Mouse (Mus musculus) forebrain, embryonic 14.5 days (tissue): ENCODE measurements around the gene Mmd2. TPM values are rescaled to one million over a fixed set of nuclear protein-coding genes. Genes with fewer than 3 reads are reported as not detected.
A peak's percentile ranks its signal among the peaks of the same experiment; 100 is the strongest.

Experiments used
- ATAC-seq: fragments of 200-750 bp; cut with Nextera tagmentation; 2 replicates; pipeline ENCODE4 v1.8.0; 2017; ENCODE audit warnings: mild to moderate bottlenecking, moderate library complexity
- DNase-seq: peaks from one replicate; pipeline ENCODE4 v3.0.0-alpha.2; 2015; ENCODE audit warnings: low spot score
- H3K27ac ChIP-seq: fragments of 300-500 bp; sonication (generic); 2 replicates; pipeline ENCODE4 v1.5.1; 2014; ENCODE audit warnings: low read depth, mild to moderate bottlenecking, control low read depth, low read length, moderate library complexity
- H3K27me3 ChIP-seq: fragments of 300-500 bp; sonication (generic); replicated peaks from 2 replicates; pipeline ENCODE4 v1.6.1; 2014; ENCODE audit warnings: low read length, control low read depth, mixed read lengths; ENCODE audit not compliant: control insufficient read depth, insufficient read depth
- H3K36me3 ChIP-seq: fragments of 300-500 bp; sonication (generic); 2 replicates; pipeline ENCODE4 v1.6.1; 2014; ENCODE audit warnings: low read length, control low read depth; ENCODE audit not compliant: control insufficient read depth, insufficient read depth
- H3K4me1 ChIP-seq: fragments of 300-500 bp; sonication (generic); 2 replicates; pipeline ENCODE4 v1.6.1; 2014; ENCODE audit warnings: antibody characterized with exemption, low read length, control low read depth; ENCODE audit not compliant: control insufficient read depth, insufficient read depth
- H3K4me2 ChIP-seq: fragments of 300-500 bp; sonication (generic); 2 replicates; pipeline ENCODE4 v1.6.1; 2014; ENCODE audit warnings: mild to moderate bottlenecking, control low read depth, low read length
- H3K4me3 ChIP-seq: fragments of 300-500 bp; sonication (generic); 2 replicates; pipeline ENCODE4 v1.5.1; 2014; ENCODE audit warnings: low read depth, low read length, control low read depth
- H3K9ac ChIP-seq: fragments of 300-500 bp; sonication (generic); 2 replicates; pipeline ENCODE4 v1.6.1; 2014; ENCODE audit warnings: mild to moderate bottlenecking, low read length, control low read depth, moderate library complexity
- H3K9me3 ChIP-seq: fragments of 300-500 bp; sonication (generic); replicated peaks from 2 replicates; pipeline ENCODE4 v1.6.1; 2016; ENCODE audit warnings: low read length, control low read depth, mixed read lengths; ENCODE audit not compliant: control insufficient read depth
- WGBS: fragments of 180-500 bp; shearing (Covaris S2); extraction: QIAGEN DNeasy Blood & Tissue Kit; methylation state at CpG from one replicate; pipeline ENCODE4 v1.1.7; 2014; 5-methylcytosine and 5-hydroxymethylcytosine counted together
- polyA plus RNA-seq: library from polyadenylated mRNA; unstranded; fragments of >200 nt; fragmentation: Nextera tagmentation; extraction: Ambion mirVana; gene quantifications from 2 replicates; pipeline ENCODE4 v1.2.1, GENCODE M21; 2014

Gene Mmd2
- polyA plus RNA-seq, 1 experiment from 2014 or later: 71.9 TPM

- Histone ChIP-seq H3K27ac (no peak overlapping the region), H3K4me1 (no peaks in the 10 kb centered on the region), H3K4me3 (no peak overlapping the region), H3K27me3 (no peaks in the 10 kb centered on the region), H3K9ac (no peak overlapping the region), H3K9me3 (no peaks in the 10 kb centered on the region), H3K36me3 (peaks cover 66% of the 10 kb centered on the region), H3K4me2 (no peak overlapping the region)
- DNase-seq (no peak), ATAC-seq (no peak)
- 92% methylated on average over 5 of the region's 5 CpGs for WGBS
These were observed 29.2 kb upstream of the Mmd2 start for GRCm38 (mm10) chr5:142637823-142638222.

DNA sequence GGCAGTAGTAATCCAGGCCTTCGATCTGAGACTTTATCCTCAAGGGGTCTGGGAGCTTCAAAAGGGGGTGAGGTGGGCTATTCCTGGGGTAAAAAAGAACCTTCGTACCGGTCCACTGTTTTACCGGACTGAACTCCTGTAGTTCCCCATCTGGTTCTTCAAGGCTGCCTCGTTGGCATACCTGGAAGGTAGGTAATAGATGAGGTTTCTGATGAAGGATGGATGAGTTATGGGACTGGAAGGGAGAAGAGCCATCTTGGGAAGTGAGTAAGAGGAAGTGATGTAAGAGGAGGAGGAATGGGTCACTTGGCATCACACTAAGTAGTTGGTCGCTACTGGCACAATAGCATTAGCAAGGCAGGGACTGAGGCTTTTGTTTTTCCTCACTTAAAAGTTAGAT is 21.6 kb upstream of the Mmd2 start:
- Histone ChIP-seq H3K27ac (no peak overlapping the region; the same call in 1 of the 2 replicates), H3K4me2 (peak overlapping the region; percentile 93), H3K36me3 (peaks cover 17% of the 10 kb centered on the region; the same call in 1 of the 2 replicates), H3K27me3 (no peaks in the 10 kb centered on the region), H3K9ac (peak overlapping the region; percentile 90), H3K4me3 (peak overlapping the region; percentile 93), H3K4me1 (peaks cover 12% of the 10 kb centered on the region), H3K9me3 (no peaks in the 10 kb centered on the region)
- 4% methylated on average over 6 of the region's 6 CpGs for WGBS
- ATAC-seq: no peak
- peak; percentile 20 for DNase-seq

GRCm38 (mm10) chr5:142629663-142630025 is 21.0 kb upstream of the Mmd2 start:
- H3K9me3 ChIP-seq: no peaks in the 10 kb centered on the region
- no peaks in the 10 kb centered on the region for H3K27me3 ChIP-seq
- H3K27ac ChIP-seq: peak overlapping the region; percentile 66; the same call in 1 of the 2 replicates
- H3K4me3 ChIP-seq: peak overlapping the region; percentile 93
- WGBS: under 1% methylated on average over 40 of the region's 41 CpGs
- peak overlapping the region; percentile 90 for H3K9ac ChIP-seq
- peak overlapping the region; percentile 93 for H3K4me2 ChIP-seq
- H3K4me1 ChIP-seq: peaks cover 12% of the 10 kb centered on the region
- DNase-seq (no peak), ATAC-seq (peak; percentile 69)
- peaks cover 17% of the 10 kb centered on the region; the same call in 1 of the 2 replicates for H3K36me3 ChIP-seq

DNA sequence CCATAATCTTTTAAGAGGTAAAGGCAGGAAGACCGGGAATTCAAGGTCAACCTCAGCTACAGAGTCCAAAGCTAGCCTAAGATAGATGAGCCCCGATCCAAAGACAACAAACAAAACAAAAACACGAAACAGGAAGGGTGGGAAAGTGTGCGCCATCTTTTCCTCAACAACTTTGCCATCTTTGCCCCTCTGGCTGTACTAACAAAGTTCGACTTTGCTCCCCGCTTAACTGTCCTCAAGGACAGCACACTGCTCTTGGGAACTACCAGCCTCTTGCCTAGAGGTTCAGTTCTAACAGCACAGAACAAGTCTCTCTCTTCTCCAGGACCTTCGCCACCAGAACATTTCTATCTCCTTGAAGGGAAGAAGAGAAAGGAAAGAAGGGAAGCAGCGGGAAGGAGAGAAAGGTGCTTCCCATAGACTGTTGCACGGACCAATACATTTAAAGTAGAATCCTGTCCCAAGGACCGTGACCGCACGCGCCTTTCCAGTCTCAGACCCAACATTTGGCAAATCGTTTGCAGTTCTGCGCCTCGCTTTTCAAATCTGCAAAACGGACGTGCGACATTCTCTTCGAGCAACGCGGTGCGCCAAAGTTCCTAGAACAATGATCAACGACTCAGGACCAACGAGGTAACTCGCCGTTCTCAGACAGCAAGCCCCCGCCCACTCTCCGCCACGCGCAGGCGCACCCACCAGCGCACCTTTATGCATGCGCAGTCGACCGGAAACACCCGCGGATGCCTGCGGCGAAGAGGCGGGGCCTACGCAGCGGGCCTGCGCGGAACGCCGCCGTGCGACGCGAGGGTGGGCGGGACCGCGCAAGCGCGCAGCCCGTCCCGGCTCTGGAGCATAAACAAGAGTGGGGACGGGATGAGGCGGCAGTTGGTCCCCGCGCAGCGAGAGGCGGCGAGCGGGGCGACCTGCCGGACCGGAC is 20.4 kb upstream of the Mmd2 start:
- 1% methylated on average over 69 of the region's 69 CpGs for WGBS

GRCm38 (mm10) chr5:142627398-142627797 is 18.8 kb upstream of the Mmd2 start, which contains the start of gene Wipi2:
Gene Wipi2, plus strand, starts transcription at chr5:142627698.
- Histone ChIP-seq H3K36me3 (no peaks in the 10 kb centered on the region), H3K4me2 (peak within 1 kb of the TSS; percentile 93), H3K4me3 (peak within 1 kb of the TSS; percentile 93), H3K9me3 (no peaks in the 10 kb centered on the region), H3K27me3 (no peaks in the 10 kb centered on the region), H3K9ac (peak within 1 kb of the TSS; percentile 66), H3K4me1 (peaks cover 12% of the 10 kb centered on the region), H3K27ac (no peak within 1 kb of the TSS)
- ATAC-seq (no peak), DNase-seq (no peak)
- 88% methylated on average over 2 of the region's 2 CpGs for WGBS

More for the DNA sequence above, 20.4 kb upstream of the Mmd2 start:
- DNase-seq: peak; percentile 97
- Histone ChIP-seq H3K4me1 (peaks cover 12% of the 10 kb centered on the region), H3K9me3 (no peaks in the 10 kb centered on the region), H3K4me3 (peak overlapping the region; percentile 93), H3K27me3 (no peaks in the 10 kb centered on the region), H3K9ac (peak overlapping the region; percentile 90), H3K36me3 (peaks cover 13% of the 10 kb centered on the region; the same call in 1 of the 2 replicates), H3K27ac (peak overlapping the region; percentile 66), H3K4me2 (peak overlapping the region; percentile 93)
- peak; percentile 99 for ATAC-seq

- Histone ChIP-seq H3K27ac (no peak overlapping the region), H3K4me2 (no peak overlapping the region), H3K4me3 (no peak overlapping the region), H3K36me3 (no peaks in the 10 kb centered on the region), H3K9ac (no peak overlapping the region), H3K9me3 (no peaks in the 10 kb centered on the region), H3K27me3 (no peaks in the 10 kb centered on the region), H3K4me1 (no peaks in the 10 kb centered on the region)
- 87% methylated on average over 7 of the region's 7 CpGs for WGBS
- no peak for ATAC-seq
- no peak for DNase-seq
These were observed 14.5 kb upstream of the Mmd2 start for GRCm38 (mm10) chr5:142623080-142623479.

- Histone ChIP-seq H3K36me3 (no peaks in the 10 kb centered on the region), H3K4me2 (no peak overlapping the region), H3K4me3 (no peak overlapping the region), H3K9ac (no peak overlapping the region), H3K9me3 (no peaks in the 10 kb centered on the region), H3K27ac (no peak overlapping the region), H3K27me3 (no peaks in the 10 kb centered on the region), H3K4me1 (no peaks in the 10 kb centered on the region)
- ATAC-seq (no peak), DNase-seq (no peak)
- 69% methylated on average over 1 of the region's 1 CpGs for WGBS
These were observed 13.5 kb upstream of the Mmd2 start for GRCm38 (mm10) chr5:142622134-142622533.

GRCm38 (mm10) chr5:142621421-142621820 is 12.8 kb upstream of the Mmd2 start:
- no peak overlapping the region for H3K4me3 ChIP-seq
- H3K4me2 ChIP-seq: no peak overlapping the region
- no peaks in the 10 kb centered on the region for H3K9me3 ChIP-seq
- H3K27me3 ChIP-seq: no peaks in the 10 kb centered on the region
- no peak overlapping the region for H3K27ac ChIP-seq
- WGBS: 69% methylated on average over 2 of the region's 2 CpGs
- no peak overlapping the region for H3K9ac ChIP-seq
- no peaks in the 10 kb centered on the region for H3K36me3 ChIP-seq
- H3K4me1 ChIP-seq: no peaks in the 10 kb centered on the region
- no peak for ATAC-seq
- DNase-seq: no peak

- Histone ChIP-seq H3K9me3 (no peaks in the 10 kb centered on the region), H3K4me1 (no peaks in the 10 kb centered on the region), H3K27ac (no peak overlapping the region), H3K4me3 (no peak overlapping the region), H3K9ac (no peak overlapping the region), H3K4me2 (no peak overlapping the region), H3K27me3 (no peaks in the 10 kb centered on the region), H3K36me3 (no peaks in the 10 kb centered on the region)
- ATAC-seq: peak; percentile 87
- DNase-seq: peak; percentile 77
- 19% methylated on average over 5 of the region's 5 CpGs for WGBS
These were observed 11.3 kb upstream of the Mmd2 start for GRCm38 (mm10) chr5:142619866-142620265.
